Mouse (Mus musculus) left cerebral cortex, adult 2 months (tissue): ENCODE measurements around the gene Vgll4. TPM values are rescaled to one million over a fixed set of nuclear protein-coding genes. Genes with fewer than 3 reads are reported as not detected.

Experiments used
- DNase-seq, 2 experiments: peaks; one replicate each; pipeline ENCODE4 v3.0.0; 2021 to 2022; ENCODE audit warnings: low spot score in 2 of 2, mixed read lengths in 1 of 2; ENCODE audit errors: extremely low spot score in 1 of 2
- H3K27ac ChIP-seq: fragments of 200-600 bp; 2 replicates; pipeline ENCODE4 v1.8.1; 2022
- H3K4me3 ChIP-seq: fragments of 200-600 bp; 2 replicates; pipeline ENCODE4 v1.8.1; 2022
- CTCF ChIP-seq: fragments of 200-600 bp; IDR thresholded peaks from 2 replicates; pipeline ENCODE4 v1.8.1; 2022; ENCODE audit warnings: antibody characterized with exemption, mild to moderate bottlenecking, moderate library complexity
- intact Hi-C: fragments of 180-260 bp; cut with DNase I; formaldehyde crosslinking; loops from one replicate; pipeline ENCODE4 v1.15.1; 2025
- long read RNA-seq, 2 experiments: library from polyadenylated mRNA; stranded (forward); transcript quantifications; one replicate each; pipeline ENCODE4 v2.0.0; 2021; ENCODE audit warnings: borderline mapping rate in 2 of 2
- total RNA-seq, 2 experiments: library from RNA; stranded (reverse); gene quantifications; 2 replicates each; pipeline ENCODE4 v1.2.3; 2021

The Vgll4 gene
- total RNA-seq, result 10 to 100 TPM; 61.4 to 63.8 TPM
- long read RNA-seq, experiment 1, partial matches to known transcripts, result 0 of 3 reads
- long read RNA-seq, experiment 1, other reads (novel, unspliced or antisense), result 2 of 3 reads
- long read RNA-seq, experiment 2, partial matches to known transcripts, result 0 of 3 reads
- long read RNA-seq, experiment 2, other reads (novel, unspliced or antisense), result 2 of 3 reads

DNA sequence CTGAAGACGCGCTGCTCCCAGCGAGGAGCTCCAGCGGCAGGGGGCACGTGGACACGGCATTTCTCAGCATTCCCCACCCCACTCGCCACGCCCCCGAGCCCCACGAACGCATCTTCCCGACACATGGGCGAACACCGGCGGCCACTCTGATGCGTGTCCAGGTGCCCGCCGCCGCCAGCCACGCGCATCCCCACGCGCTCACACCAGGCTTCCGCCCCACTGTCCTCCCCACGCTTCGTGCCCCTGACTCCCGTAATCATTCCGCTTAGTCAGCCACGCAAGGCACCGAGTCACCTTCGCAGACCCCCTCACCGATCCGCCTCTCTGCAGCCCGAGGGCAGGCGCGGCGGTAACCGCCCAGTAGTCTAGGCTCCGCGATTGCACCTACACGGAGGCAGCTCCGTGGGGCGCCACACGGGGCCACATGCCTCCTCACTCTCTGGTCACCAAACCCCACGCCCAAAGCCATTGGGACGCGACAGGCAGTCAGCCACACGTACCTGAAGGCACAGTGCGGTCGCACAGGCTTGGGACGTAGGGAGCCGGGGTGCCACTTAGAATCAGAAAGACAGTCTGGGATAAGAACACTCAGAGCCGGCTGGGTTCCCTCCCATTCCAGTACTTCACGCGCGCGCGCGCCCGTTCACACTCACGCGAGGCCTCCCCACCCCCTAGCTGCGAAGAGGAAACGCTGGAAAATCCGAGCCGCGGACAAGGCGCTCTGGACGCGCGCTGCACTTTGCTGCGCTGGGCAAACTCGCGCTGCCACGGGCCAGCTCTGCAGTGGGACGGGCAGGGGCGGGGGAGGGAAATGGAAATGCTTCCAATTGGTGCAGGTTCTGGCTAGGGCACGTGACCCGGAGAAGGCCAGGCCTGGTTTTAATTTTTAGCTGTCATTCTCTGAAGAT lies at the start of gene Vgll4:
Gene Vgll4 (minus strand): TSS at position 782 of the 908 bp plus-strand sequence.
- Histone ChIP-seq H3K27ac (peak within 1 kb of the TSS; percentile 86), H3K4me3 (peak within 1 kb of the TSS; percentile 82)
- DNase-seq, result peak; percentile 67 to 68
- TF ChIP-seq CTCF, result no peak; the same call in none of the 2 replicates
- intact Hi-C loops, result loop anchor here (2.0 to 5.0 kb wide), 2 partner anchors 38 to 41 kb away; no protein-coding TSS in a partner anchor

DNA sequence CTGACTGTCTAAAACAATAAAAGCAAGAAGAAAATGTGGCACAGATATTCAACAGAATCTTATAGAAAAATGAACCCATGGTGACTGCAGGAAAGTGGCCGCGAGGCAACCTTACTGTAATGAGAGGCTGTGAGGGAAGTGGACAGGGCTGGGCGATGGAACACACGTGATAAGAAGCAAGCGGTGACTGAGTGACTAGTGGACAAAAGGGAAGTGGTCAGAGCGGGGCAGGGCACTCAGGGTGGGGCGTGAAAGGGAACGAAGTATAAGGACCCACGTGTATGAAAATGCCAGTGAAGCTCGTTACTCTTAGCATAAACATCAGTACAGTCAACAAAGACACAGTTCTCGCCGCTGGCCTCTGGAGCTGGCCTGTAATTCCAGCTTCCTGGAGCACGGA lies 45.7 kb upstream of the Vgll4 start:
- no peak for DNase-seq
- H3K27ac ChIP-seq, result no peak overlapping the region
- TF ChIP-seq CTCF, result no peak
- intact Hi-C loops, result no loop called here
- H3K4me3 ChIP-seq, result no peak overlapping the region

DNA sequence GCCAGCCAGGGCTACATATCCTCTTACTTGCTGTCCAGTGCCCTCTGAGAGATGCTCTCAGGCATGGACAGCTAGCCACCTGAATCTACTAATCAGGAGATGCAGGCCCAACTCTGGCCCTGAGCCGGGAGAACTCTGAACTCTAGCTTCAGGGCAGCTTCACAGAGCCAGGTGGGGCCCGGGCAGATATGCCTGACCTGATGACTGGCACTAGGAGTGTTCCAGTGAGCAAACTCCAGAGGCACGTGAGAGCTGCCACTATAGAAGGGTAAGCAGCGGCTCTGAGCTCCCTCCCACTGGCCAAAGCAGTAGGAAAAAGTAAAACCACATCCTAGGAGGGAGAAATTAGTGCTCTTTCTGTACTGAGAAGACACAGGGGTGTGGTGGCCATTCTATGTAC lies 43.8 kb upstream of the Vgll4 start:
- TF ChIP-seq CTCF, result no peak
- intact Hi-C loops, result no loop called here
- Histone ChIP-seq H3K27ac (no peak overlapping the region), H3K4me3 (no peak overlapping the region)
- DNase-seq, result no peak

DNA sequence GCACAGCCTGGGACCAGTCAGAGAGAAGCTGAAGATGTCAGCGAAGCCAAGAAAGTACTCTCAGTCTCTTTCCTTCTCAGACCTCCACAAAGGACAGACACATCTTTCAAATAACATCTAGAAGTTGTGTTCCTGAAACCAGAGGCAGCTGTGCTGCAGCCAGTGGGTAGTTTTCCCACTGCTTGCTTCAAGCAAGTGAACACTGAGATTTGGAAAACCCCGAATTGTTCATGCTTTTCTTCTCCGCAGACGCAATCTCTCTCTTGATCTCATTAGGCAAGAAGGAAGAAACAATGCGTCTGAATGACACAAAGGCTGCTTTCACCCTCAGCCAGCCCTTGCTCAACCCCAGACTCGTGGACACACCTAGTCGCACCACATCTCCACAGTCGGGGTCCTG lies 42.0 kb upstream of the Vgll4 start:
- no peak overlapping the region for H3K4me3 ChIP-seq
- no peak overlapping the region for H3K27ac ChIP-seq
- no peak for DNase-seq
- no peak for TF ChIP-seq CTCF
- intact Hi-C loops, result no loop called here

DNA sequence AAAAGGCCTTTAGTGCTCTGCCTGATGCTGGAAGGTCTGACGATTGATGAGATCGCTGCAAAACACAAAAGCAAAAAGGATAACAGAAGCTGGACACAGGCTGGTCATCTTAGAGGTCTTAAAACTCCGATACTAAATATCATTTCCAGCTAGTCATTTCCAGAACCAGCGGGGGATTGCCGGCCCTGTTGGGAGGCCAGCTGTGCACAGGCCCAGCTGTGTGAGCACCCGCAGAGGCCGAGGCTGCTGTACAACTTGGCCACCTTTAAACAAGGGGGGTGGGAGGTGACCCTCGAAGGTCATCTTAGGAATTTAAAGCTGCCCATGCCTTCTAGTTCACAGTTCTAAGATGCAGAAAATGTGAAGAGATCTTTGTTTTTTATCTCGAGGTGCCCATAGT lies 41.0 kb upstream of the Vgll4 start:
- H3K27ac ChIP-seq, result no peak overlapping the region
- intact Hi-C loops, result no loop called here
- no peak for DNase-seq
- TF ChIP-seq CTCF, result no peak
- no peak overlapping the region for H3K4me3 ChIP-seq

DNA sequence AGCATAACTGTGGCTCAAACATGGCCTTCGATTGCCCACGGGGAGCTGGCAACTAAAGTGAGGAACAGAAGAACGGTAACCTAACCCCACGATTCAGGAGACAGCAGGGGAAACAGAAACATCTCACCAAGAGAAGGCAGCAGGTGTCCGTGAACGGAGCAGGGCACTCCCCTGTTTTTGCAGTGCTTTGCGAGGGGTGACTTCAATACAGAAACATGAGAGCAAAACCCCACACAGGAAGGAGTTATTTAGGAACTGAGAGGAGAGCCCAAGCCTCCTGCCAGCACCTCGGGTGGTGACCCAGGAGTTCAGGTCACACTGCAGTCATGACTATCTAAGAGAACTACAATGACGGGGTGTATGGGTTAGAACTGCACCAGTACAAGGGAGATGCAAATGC lies 40.5 kb upstream of the Vgll4 start:
- TF ChIP-seq CTCF, result no peak
- Histone ChIP-seq H3K4me3 (no peak overlapping the region), H3K27ac (no peak overlapping the region)
- no peak for DNase-seq
- intact Hi-C loops, result no loop called here

DNA sequence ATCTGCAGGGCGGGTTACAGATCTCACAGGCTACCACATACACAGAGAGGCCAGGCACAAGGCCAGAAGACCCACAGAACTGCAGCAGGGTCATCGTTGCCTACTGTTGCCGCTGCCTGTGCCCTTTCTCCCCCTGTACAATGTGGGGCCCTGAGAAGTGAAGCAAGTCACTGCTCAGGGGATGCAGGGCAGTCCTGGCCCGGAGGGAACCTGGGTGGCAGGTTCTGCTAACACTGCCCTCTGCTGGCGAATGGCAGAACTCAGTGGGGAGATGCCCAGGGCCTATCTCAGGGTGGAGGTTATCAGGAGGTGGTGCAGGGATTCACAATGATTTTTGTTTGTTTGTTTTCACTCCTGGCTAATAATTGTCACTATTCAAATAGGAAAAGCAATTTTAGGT lies 37.9 kb upstream of the Vgll4 start:
- TF ChIP-seq CTCF, result peak; percentile 100
- H3K27ac ChIP-seq, result no peak overlapping the region
- peak; percentile 72 to 86 for DNase-seq
- intact Hi-C loops, result loop anchor here (1.0 to 5.0 kb wide), 3 partner anchors 40 to 285 kb away; partner anchors contain the start of gene Vgll4
- H3K4me3 ChIP-seq, result no peak overlapping the region

DNA sequence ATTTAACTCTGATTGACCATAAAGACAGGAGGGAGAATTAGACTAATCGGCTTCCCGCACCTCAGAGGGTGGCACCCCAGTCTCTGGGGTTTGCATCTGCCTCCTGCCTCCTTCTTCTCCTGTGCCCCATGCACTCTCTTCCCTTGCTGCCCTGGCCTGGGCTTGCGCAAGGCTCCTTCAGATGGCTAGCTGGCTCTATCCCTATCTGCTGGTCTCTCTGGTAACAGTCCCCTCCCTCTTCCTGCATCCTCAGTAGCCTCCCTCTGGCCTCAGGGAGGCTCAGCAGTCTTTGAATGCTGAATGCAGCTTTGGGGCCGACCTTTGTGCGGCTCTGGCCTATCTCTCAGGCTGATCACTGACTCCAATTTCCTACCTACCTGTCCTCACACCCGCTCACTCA lies 37.2 kb upstream of the Vgll4 start:
- intact Hi-C loops, result loop anchor here (1.0 to 5.0 kb wide), 3 partner anchors 40 to 285 kb away; partner anchors contain the start of gene Vgll4
- no peak for DNase-seq
- no peak overlapping the region for H3K27ac ChIP-seq
- no peak overlapping the region for H3K4me3 ChIP-seq
- TF ChIP-seq CTCF, result no peak

DNA sequence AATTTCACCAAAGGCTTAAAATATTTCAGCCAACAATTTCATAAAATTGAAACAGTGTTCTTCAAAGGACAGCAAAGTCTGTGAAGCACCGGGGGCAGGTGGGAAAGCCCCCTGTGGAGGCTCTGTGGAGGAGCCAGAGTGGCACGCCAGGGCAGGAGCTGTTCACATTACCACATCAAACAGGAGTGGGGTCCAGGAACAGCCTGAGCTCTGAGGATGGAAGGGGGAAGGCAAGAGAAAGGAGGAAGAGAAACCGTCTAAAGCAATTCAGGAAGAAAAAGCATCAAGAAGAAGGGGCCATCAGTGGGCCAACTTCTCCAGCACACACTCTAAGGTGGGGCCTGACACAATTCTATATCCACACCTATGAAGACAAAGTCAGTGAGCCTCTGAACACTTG lies 36.3 kb upstream of the Vgll4 start:
- TF ChIP-seq CTCF, result no peak
- H3K27ac ChIP-seq, result peak overlapping the region; percentile 87; the same call in 1 of the 2 replicates

DNA sequence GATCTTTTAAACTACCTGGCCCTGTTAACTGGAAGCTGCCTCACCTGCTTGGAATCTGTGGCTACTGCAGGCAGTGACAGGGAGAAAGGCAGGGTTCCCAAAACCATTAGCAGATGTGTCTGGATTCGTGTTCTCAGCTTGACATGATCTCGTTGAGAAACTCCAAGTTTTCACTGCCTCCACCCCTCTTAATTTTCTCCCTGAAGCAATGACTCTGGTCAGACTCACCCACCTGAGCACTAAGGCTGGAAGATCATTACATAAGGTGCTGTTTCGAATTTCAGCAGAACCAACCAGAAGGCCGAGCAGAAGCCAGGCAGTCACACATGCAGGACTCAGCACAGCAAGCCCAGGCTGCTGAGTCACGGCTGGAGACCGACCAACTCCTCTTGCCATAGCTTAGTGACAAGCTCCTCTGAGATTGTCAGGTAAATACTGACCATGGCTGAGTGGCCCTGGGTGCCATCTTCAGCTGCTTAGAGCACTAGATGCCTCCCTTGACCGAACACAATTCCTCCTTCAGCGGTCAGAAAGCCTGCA lies 35.6 kb upstream of the Vgll4 start:
- no peak for TF ChIP-seq CTCF
- DNase-seq, result peak; percentile 26 to 73
- intact Hi-C loops, result loop anchor here (1.0 to 5.0 kb wide), 3 partner anchors 29 to 283 kb away; partner anchors contain the start of gene Vgll4
- peak overlapping the region; percentile 87 for H3K27ac ChIP-seq
- H3K4me3 ChIP-seq, result no peak overlapping the region

More for the DNA sequence above, 36.3 kb upstream of the Vgll4 start:
- intact Hi-C loops, result loop anchor here (5.0 kb wide), 2 partner anchors 39 to 284 kb away; partner anchors contain the start of gene Vgll4
- H3K4me3 ChIP-seq, result no peak overlapping the region
- DNase-seq, result no peak

DNA sequence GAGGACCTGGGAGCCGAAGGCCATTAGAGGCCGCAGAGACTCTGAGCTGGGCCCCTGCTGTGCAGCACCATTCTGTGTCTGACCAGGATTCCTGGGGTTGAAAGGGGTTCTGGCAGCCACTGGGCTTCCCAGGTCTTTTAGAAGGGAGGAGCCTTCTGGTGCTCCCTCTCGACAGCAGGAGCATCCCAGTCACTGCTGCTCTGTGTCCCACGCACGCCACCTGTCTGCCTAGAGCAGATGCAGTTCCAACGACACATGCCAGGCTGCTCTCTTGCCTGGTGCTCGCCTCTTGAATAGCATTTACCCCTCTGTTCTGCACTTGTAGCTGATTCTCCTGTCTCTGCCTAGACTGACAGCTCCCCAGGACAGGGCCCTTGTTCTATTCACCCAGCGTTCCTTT lies 34.8 kb upstream of the Vgll4 start:
- peak overlapping the region; percentile 87 for H3K27ac ChIP-seq
- peak; percentile 42 to 72 for DNase-seq
- no peak overlapping the region for H3K4me3 ChIP-seq
- TF ChIP-seq CTCF, result peak; percentile 9; the same call in 1 of the 2 replicates
- intact Hi-C loops, result loop anchor here (1.0 to 5.0 kb wide), 3 partner anchors 28 to 282 kb away; partner anchors contain the start of gene Vgll4
